Mouse (Mus musculus) liver, postnatal 0 days (tissue): ENCODE measurements at regions not wholly inside any gene's neighbourhood (a gene's known extent, or its start where the extent isn't known, plus 50 kb on each side); places are given as distances from the start of the nearest gene placed in this dataset.

Experiments used
- ATAC-seq: fragments of 200-750 bp; cut with Nextera tagmentation; 2 replicates; pipeline ENCODE4 v1.8.0; 2017; ENCODE audit warnings: mild to moderate bottlenecking, moderate library complexity
- DNase-seq: peaks from one replicate; pipeline ENCODE4 v3.0.0-alpha.2; 2016
- H3K27ac ChIP-seq: fragments of 300-500 bp; sonication (generic); 2 replicates; pipeline ENCODE4 v1.5.1; 2014; ENCODE audit warnings: antibody characterized with exemption, moderate library complexity, mild to moderate bottlenecking, low read depth
- H3K27me3 ChIP-seq: fragments of 300-500 bp; sonication (generic); 2 replicates; pipeline ENCODE4 v1.6.1; 2014; ENCODE audit warnings: low read length, control low read depth, mixed read lengths; ENCODE audit not compliant: insufficient read depth
- H3K36me3 ChIP-seq: fragments of 300-500 bp; sonication (generic); replicated peaks from 2 replicates; pipeline ENCODE4 v1.6.1; 2014; ENCODE audit warnings: mild to moderate bottlenecking, control low read depth, low read length, moderate library complexity, mixed read lengths; ENCODE audit not compliant: insufficient read depth
- H3K4me1 ChIP-seq: fragments of 300-500 bp; sonication (generic); 2 replicates; pipeline ENCODE4 v1.6.1; 2014; ENCODE audit warnings: antibody characterized with exemption, mild to moderate bottlenecking, control low read depth; ENCODE audit not compliant: insufficient read depth
- H3K4me2 ChIP-seq: fragments of 300-500 bp; sonication (generic); 2 replicates; pipeline ENCODE4 v1.6.1; 2014; ENCODE audit warnings: low read depth, mild to moderate bottlenecking, low read length, moderate library complexity, mixed read lengths
- H3K4me3 ChIP-seq: fragments of 300-500 bp; sonication (generic); 2 replicates; pipeline ENCODE4 v1.5.1; 2014; ENCODE audit warnings: low read depth, low read length
- H3K9ac ChIP-seq: fragments of 300-500 bp; sonication (generic); replicated peaks from 2 replicates; pipeline ENCODE4 v1.6.1; 2014; ENCODE audit warnings: mild to moderate bottlenecking, moderate library complexity
- H3K9me3 ChIP-seq: fragments of 300-500 bp; sonication (generic); 2 replicates; pipeline ENCODE4 v1.6.1; 2016; ENCODE audit warnings: mild to moderate bottlenecking, control low read depth, low read length, mixed read lengths
- CTCF ChIP-seq: sonication (generic); IDR thresholded peaks from 2 replicates; pipeline ENCODE4 v1.5.1; 2016; ENCODE audit warnings: antibody characterized with exemption, low read depth
- EP300 ChIP-seq: IDR thresholded peaks from 2 replicates; pipeline ENCODE4 v1.6.1; 2016; ENCODE audit warnings: antibody characterized with exemption, low read depth, mild to moderate bottlenecking
- WGBS: fragments of 180-500 bp; shearing (Covaris S2); extraction: QIAGEN DNeasy Blood & Tissue Kit; methylation state at CpG from one replicate; pipeline ENCODE4 v1.1.7; 2014; ENCODE audit not compliant: insufficient replicate concordance; 5-methylcytosine and 5-hydroxymethylcytosine counted together

- ATAC-seq (no peak), DNase-seq (no peak)
- Histone ChIP-seq H3K9ac (no peak overlapping the region), H3K9me3 (no peaks in the 10 kb centered on the region), H3K4me3 (no peak overlapping the region), H3K27me3 (no peaks in the 10 kb centered on the region), H3K4me1 (no peaks in the 10 kb centered on the region), H3K27ac (no peak overlapping the region), H3K36me3 (no peaks in the 10 kb centered on the region), H3K4me2 (no peak overlapping the region)
- WGBS = 72% methylated on average over 4 of the region's 4 CpGs
- TF ChIP-seq CTCF (no peak), EP300 (no peak)
These were observed 255.6 kb upstream of the Tle4 start for GRCm38 (mm10) chr19:14853416-14853815.

- H3K4me3 ChIP-seq = no peak overlapping the region
- H3K27ac ChIP-seq = no peak overlapping the region
- H3K4me1 ChIP-seq = no peaks in the 10 kb centered on the region
- WGBS = 69% methylated on average over 1 of the region's 1 CpGs
- H3K4me2 ChIP-seq = no peak overlapping the region
- H3K27me3 ChIP-seq = no peaks in the 10 kb centered on the region
- DNase-seq (no peak), ATAC-seq (no peak)
- H3K9ac ChIP-seq = no peak overlapping the region
- H3K9me3 ChIP-seq = no peaks in the 10 kb centered on the region
- no peaks in the 10 kb centered on the region for H3K36me3 ChIP-seq
- no peak for TF ChIP-seq CTCF
- no peak for TF ChIP-seq EP300
These were observed 251.7 kb upstream of the Tle4 start for GRCm38 (mm10) chr19:14849561-14849960.

- Histone ChIP-seq H3K4me3 (no peak overlapping the region), H3K27ac (no peak overlapping the region), H3K4me2 (no peak overlapping the region), H3K4me1 (no peaks in the 10 kb centered on the region), H3K9ac (no peak overlapping the region), H3K9me3 (no peaks in the 10 kb centered on the region), H3K36me3 (no peaks in the 10 kb centered on the region), H3K27me3 (no peaks in the 10 kb centered on the region)
- WGBS = 62% methylated on average over 4 of the region's 4 CpGs
- DNase-seq (no peak), ATAC-seq (no peak)
- TF ChIP-seq CTCF (no peak), EP300 (no peak)
These were observed 249.3 kb upstream of the Tle4 start for GRCm38 (mm10) chr19:14847120-14847519.

GRCm38 (mm10) chr19:14835629-14836028 is 237.8 kb upstream of the Tle4 start:
- Histone ChIP-seq H3K4me1 (no peaks in the 10 kb centered on the region), H3K4me3 (no peak overlapping the region), H3K27ac (no peak overlapping the region), H3K9ac (no peak overlapping the region), H3K9me3 (no peaks in the 10 kb centered on the region), H3K36me3 (no peaks in the 10 kb centered on the region), H3K27me3 (no peaks in the 10 kb centered on the region), H3K4me2 (no peak overlapping the region)
- TF ChIP-seq CTCF = no peak
- TF ChIP-seq EP300 = no peak
- 76% methylated on average over 8 of the region's 8 CpGs for WGBS
- ATAC-seq (no peak), DNase-seq (no peak)

- 69% methylated on average over 3 of the region's 3 CpGs for WGBS
- no peaks in the 10 kb centered on the region for H3K9me3 ChIP-seq
- ATAC-seq (no peak), DNase-seq (no peak)
- H3K27ac ChIP-seq = no peak overlapping the region
- TF ChIP-seq EP300 (no peak), CTCF (no peak)
- no peaks in the 10 kb centered on the region for H3K4me1 ChIP-seq
- H3K27me3 ChIP-seq = no peaks in the 10 kb centered on the region
- H3K36me3 ChIP-seq = no peaks in the 10 kb centered on the region
- no peak overlapping the region for H3K4me3 ChIP-seq
- H3K9ac ChIP-seq = no peak overlapping the region
- H3K4me2 ChIP-seq = no peak overlapping the region
These were observed 218.5 kb upstream of the Tle4 start for GRCm38 (mm10) chr19:14816354-14816753.

- Histone ChIP-seq H3K4me3 (no peak overlapping the region), H3K27ac (no peak overlapping the region), H3K27me3 (no peaks in the 10 kb centered on the region), H3K9me3 (no peaks in the 10 kb centered on the region), H3K9ac (no peak overlapping the region), H3K36me3 (no peaks in the 10 kb centered on the region), H3K4me2 (no peak overlapping the region), H3K4me1 (no peaks in the 10 kb centered on the region)
- WGBS = 67% methylated on average over 6 of the region's 6 CpGs
- DNase-seq (no peak), ATAC-seq (no peak)
- TF ChIP-seq CTCF (no peak), EP300 (no peak)
These were observed 208.9 kb upstream of the Tle4 start for GRCm38 (mm10) chr19:14806787-14807186.

- Histone ChIP-seq H3K36me3 (no peaks in the 10 kb centered on the region), H3K27me3 (peaks cover 2% of the 10 kb centered on the region; the same call in 1 of the 2 replicates), H3K9me3 (no peaks in the 10 kb centered on the region), H3K4me3 (no peak overlapping the region), H3K4me1 (no peaks in the 10 kb centered on the region), H3K27ac (no peak overlapping the region), H3K9ac (no peak overlapping the region), H3K4me2 (no peak overlapping the region)
- TF ChIP-seq EP300 (no peak), CTCF (no peak)
- WGBS = 23% methylated on average over 5 of the region's 5 CpGs
- DNase-seq = no peak
- no peak for ATAC-seq
These were observed 205.2 kb upstream of the Tle4 start for GRCm38 (mm10) chr19:14802909-14803650.
